Mouse (Mus musculus) megakaryocyte-erythroid progenitor cell, adult 5-6 weeks (primary cell): ENCODE data around the gene Cebpb. TPM values are rescaled to one million over a fixed set of nuclear protein-coding genes. Genes with fewer than 3 reads are reported as not detected.
"Not testable (repeated sequence)": the region's sequence is repeated elsewhere in the genome, so short reads cannot be mapped to it uniquely, and the experiment has no call there.

Experiments
- ATAC-seq: replicated peaks from 2 replicates; pipeline ENCODE4 v1.8.0; 2016; ENCODE audit warnings: mild to moderate bottlenecking, inconsistent platforms; ENCODE audit not compliant: severe bottlenecking, poor library complexity, low FRiP score, low TSS enrichment
- total RNA-seq, 2 experiments: library from RNA; stranded (forward) in 1 of 2; stranded (reverse) in 1 of 2; fragments of 200-1000, 215-1000 nt in 1 of 2; fragments of >200 nt in 1 of 2; fragmentation: Nextera tagmentation in 1 of 2; gene quantifications; 2 replicates each; pipeline ENCODE4 v1.2.3; 2014 to 2017

Gene Cebpb
- total RNA-seq (2014; fragmentation: Nextera tagmentation) (0.83 and 1.4 TPM in 2 replicates), total RNA-seq (2017) (2.3 and 3.1 TPM in 2 replicates)

GRCm38 (mm10) chr2:167688498-167689451 is at the start of gene Cebpb:
TSS of gene Cebpb (plus strand) at chr2:167688915.
- ATAC-seq: peak; percentile 37

GRCm38 (mm10) chr2:167640279-167640678 is 48.4 kb upstream of the Cebpb start:
- ATAC-seq: no peak

DNA sequence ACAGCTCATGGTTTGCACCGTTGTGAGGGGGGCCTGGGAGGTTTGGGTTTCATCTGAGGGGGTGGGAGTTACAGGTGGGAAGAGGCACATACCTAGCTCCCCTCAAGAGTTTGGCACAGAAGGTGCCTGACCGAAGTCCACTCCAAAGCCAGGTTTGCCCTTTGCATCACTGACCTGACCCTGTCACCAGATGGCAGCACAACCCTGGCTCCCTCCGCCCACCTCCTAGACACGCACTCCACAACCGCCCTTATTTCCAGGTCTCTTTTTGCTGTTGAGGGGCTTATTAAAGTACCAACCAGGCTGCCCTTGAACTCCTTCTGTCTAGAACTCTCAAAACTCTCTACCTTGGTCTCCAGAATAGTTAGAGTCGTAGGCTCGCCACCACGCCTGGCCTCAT is 47.4 kb upstream of the Cebpb start:
- peak; percentile 76 for ATAC-seq

DNA sequence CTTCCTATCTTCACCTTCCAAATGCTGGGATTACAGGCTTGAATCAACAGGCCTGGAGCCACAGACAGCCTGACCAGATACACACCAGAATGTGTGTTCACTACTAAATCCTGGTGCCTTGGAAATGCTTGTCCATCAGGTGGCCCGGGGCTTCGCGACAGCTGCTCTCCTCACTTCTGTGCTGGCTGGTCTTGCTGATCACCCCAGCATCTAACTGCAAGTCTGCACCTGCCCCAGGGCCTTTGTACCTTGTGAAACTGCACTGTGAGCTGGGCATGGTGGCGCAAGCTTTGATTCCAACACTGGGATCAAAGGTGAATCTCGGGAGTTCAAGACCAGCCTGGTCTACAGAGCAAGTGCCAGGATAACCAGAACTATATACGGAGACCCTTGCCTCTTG is 46.6 kb upstream of the Cebpb start:
- ATAC-seq: no peak

GRCm38 (mm10) chr2:167643356-167644052 is 45.2 kb upstream of the Cebpb start:
- not testable (repeated sequence) for ATAC-seq

- ATAC-seq: 0 out of 2 replicates have a peak, but pooled peaks have one; percentile 15
Measured at GRCm38 (mm10) chr2:167646411-167646810, 42.3 kb upstream of the Cebpb start.

- no peak for ATAC-seq
Measured at GRCm38 (mm10) chr2:167649290-167650032, 39.3 kb upstream of the Cebpb start.

- ATAC-seq: no peak
Measured at GRCm38 (mm10) chr2:167651622-167652021, 37.1 kb upstream of the Cebpb start.

GRCm38 (mm10) chr2:167652694-167653093 is 36.0 kb upstream of the Cebpb start:
- no peak for ATAC-seq

- ATAC-seq: no peak
Measured at GRCm38 (mm10) chr2:167654911-167655600, 33.7 kb upstream of the Cebpb start.

GRCm38 (mm10) chr2:167656629-167657478 is 31.9 kb upstream of the Cebpb start:
- ATAC-seq: no peak

GRCm38 (mm10) chr2:167657973-167658372 is 30.7 kb upstream of the Cebpb start:
- ATAC-seq: no peak

- ATAC-seq: no peak
Measured at GRCm38 (mm10) chr2:167658712-167659111, 30.0 kb upstream of the Cebpb start.

DNA sequence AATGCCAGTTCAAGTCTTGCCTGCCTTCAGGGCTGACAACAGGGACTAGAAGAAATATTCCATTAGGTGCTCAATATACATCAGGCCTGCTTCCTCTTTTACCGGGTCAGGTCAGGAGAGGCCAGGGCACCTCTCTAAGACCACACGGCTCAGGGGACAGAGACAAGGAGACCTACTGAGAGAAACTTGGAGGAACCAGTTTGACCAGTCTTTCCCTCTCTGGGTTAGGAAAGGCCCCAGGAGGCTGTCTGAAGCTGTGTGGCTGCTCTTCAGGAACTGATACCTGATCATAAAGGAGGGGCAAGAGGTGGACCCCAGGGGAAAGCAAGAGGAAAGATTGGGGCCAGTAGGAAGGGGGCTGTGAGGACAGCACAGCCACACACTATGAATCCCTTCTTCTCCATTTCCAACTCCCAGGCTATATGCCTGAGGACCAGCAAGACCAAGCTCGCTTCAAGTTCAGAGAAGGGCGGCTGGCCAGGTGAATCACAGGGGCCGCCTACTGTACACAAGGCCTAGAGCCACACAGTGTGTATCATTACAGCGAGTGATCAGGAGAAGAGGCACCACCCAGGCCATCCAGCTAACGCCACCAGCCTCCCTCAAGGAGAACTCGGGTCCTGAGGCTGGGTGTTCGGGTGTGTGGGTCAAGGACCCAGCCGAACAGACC is 29.4 kb upstream of the Cebpb start:
- no peak for ATAC-seq

GRCm38 (mm10) chr2:167659847-167660610 is 28.7 kb upstream of the Cebpb start:
- ATAC-seq: peak; percentile 36

- ATAC-seq: 0 out of 2 replicates have a peak, but pooled peaks have one; percentile 6
Measured at GRCm38 (mm10) chr2:167660611-167660971, 28.1 kb upstream of the Cebpb start.
